Mouse (Mus musculus): ENCODE data around the gene Tbcc. TPM values are rescaled to one million over a fixed set of nuclear protein-coding genes. Genes with fewer than 3 reads are reported as not detected.

The Tbcc gene
- total RNA-seq, 2 experiments from 2014 or later = 33.5 to 33.8 TPM

GRCm38 (mm10) chr17:46866836-46867235, 23.6 kb upstream of the Tbcc start:
- DNase-seq (ENCODE audit: low spot score in 2 of 2) = peak; percentile 21 to 30

GRCm38 (mm10) chr17:46870204-46870798, 20.2 kb upstream of the Tbcc start:
- DNase-seq (ENCODE audit: low spot score in 2 of 2) = no peak

- no peak for DNase-seq (ENCODE audit: low spot score in 2 of 2)
Measured at GRCm38 (mm10) chr17:46870913-46871312, 19.6 kb upstream of the Tbcc start.

- DNase-seq (ENCODE audit: low spot score in 2 of 2) = no peak
Measured at GRCm38 (mm10) chr17:46872806-46873205, 17.7 kb upstream of the Tbcc start.

DNA sequence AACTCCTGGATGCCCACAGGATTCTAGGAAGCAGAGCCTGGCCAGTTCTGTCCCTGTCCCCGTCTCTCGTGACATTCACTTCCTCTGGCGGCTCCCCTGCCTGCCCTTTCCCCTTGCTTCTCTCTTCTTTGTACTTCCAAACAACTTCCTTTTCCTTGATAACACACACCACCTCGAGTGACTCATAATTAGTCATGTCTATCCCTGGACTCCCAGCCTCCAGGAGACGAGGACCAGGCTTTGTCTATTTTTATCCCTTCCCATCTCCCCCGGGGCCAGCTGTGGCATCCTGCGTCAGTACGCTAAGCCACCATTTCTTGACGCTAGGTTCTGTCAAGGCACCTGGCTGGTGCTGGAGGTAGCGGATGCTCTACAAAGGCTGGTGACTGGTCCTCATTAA, 16.4 kb upstream of the Tbcc start:
- peak; percentile 47 to 49 for DNase-seq (ENCODE audit: low spot score in 2 of 2)

GRCm38 (mm10) chr17:46875626-46876025, 14.9 kb upstream of the Tbcc start:
- no peak for DNase-seq (ENCODE audit: low spot score in 2 of 2)

DNA sequence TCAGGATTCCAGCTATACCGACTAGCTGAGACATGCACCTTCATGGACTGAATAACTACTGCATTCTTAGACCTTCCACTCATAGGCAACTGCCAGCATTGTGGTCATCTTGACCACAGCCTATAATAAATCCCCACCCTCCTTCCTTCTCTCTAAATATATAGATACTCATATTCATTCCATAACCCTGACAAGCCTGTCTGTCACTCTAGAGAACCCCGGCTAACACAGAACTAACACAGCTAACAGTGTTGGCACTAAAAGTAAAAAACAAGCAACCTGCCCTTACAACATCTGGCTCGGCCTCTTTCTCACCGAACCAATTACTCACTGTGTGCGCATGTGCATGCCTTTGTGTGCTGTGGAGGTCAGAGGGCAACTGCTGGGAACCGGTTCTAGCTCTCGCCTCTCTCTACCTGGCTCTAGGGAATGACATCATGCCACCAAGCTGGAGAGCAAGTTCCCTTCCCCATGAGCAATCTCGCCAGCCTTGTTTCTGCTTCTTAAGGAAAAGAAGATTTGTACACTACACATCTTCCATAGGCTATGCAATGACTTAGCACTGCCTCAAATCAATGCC, 14.0 kb upstream of the Tbcc start:
- DNase-seq (ENCODE audit: low spot score in 2 of 2) = no peak

- no peak for DNase-seq (ENCODE audit: low spot score in 2 of 2)
Measured at GRCm38 (mm10) chr17:46877061-46877460, 13.4 kb upstream of the Tbcc start.

DNA sequence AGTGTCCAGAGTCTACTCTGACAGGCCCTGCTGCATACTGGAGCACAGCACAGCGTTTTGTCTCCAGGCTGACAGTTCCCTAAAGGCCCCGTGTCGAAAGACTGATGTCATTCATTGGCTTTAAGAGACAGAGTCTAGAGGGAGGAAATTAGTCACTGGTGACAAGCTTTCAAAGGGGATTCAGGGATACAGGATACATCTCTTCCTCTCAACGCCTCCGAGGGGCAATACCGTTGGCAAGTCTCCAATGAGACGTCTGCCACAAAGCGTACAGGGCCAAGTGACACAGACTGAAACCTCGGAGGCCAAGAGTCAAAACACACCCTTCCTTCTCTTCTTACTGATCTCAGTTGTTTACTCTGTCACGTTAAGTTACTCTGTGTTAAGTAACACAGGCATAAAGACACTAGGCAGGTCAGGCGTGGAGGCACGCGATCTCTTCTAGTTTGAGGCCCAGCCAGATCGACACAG, 10.6 kb upstream of the Tbcc start:
- no peak for DNase-seq (ENCODE audit: low spot score in 2 of 2)

DNA sequence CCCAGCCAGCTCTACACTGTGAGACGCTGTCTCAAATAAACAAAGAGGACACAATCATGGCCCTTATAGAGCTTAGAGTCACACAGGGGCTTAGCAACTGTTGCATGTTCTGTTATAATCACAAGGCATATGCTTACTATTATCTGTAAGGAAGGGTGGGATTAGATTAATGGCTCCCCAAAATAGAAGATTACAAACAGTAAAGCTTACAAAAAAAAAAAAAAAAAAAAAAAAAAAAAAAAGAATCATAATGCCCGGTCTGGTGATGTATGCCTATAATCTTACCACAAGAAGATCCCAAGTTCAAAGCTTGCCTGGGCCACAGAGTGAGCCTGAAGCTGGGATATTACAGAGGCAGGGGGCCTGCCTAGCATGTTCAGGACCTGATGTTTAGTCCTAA, 10.2 kb upstream of the Tbcc start:
- no peak for DNase-seq (ENCODE audit: low spot score in 2 of 2)

- DNase-seq (ENCODE audit: low spot score in 2 of 2) = no peak
Measured at GRCm38 (mm10) chr17:46881728-46882127, 8.8 kb upstream of the Tbcc start.

GRCm38 (mm10) chr17:46883107-46883506, 7.4 kb upstream of the Tbcc start:
- no peak for DNase-seq (ENCODE audit: low spot score in 2 of 2)

- DNase-seq (ENCODE audit: low spot score in 2 of 2) = no peak
Measured at GRCm38 (mm10) chr17:46884766-46885165, 5.7 kb upstream of the Tbcc start.

DNA sequence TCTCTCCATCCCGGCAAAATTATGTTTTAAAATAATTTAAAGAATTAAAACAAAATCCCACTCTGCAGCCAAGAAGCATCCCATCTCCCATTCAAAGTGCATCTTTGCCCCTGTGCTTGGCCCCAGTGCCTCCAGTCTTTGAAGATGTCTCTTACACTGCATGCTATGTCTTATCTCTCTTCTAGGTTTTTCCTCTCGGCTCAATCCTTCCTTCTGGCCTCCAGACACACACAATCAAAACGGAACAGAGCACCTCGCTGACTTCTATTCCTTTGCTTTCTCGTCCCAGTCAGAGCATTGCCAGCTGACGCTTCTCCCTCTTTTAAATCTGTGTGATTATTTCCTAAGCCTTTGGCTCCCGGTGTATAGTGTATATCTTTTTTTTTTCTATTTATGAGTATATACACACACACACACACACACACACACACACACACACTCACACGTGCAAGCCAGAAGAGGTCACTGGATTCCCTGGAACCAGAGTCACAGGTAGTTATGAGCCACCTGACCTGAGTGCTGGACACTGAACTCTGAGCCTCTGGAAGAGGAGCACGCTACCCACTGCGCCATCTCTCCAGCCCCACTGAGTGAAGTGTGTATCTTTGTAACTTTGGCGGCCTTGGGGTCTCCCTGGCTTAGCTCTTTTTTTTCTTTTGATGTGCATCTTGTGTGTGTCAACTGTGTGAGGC, 5.1 kb upstream of the Tbcc start:
- DNase-seq (ENCODE audit: low spot score in 2 of 2) = no peak

DNA sequence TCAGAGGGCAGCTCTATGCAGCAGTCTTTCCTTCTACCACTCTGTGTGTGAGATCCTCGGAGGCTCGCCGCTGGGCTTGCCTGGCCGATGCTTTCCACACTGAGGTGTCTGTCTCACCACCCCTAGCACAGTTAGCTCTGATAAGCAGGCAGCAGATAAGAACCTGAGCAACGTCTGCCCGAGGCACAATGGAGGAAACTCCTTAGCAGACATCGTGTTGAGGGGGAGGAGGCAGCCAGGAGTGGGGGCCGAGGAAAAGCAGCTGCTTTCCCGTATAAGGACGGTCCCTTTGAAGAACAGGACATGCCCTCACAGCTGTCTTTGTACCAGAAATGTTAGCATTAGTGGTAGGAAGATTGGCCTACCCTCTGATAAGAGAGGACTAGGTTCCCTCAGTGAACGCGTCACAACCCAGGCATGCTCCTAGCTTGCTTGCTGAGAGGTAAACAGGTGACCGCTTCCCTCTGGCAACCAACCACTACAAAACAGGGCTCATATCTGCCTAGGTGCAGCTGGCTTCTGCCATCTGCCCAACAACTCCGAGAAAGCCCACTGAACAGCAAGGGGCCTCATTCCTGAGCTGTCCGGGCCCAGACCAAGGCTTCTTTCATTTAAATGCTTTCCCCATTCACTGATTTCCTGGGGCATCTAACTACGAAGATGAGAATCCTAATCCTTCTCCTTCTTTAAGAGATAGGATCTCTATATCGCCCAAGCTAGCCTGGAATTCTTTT, 4.4 kb upstream of the Tbcc start:
- no peak for DNase-seq (ENCODE audit: low spot score in 2 of 2)

GRCm38 (mm10) chr17:46888511-46889212, 1.8 kb upstream of the Tbcc start:
- peak; percentile 50 to 58 for DNase-seq (ENCODE audit: low spot score in 2 of 2)

GRCm38 (mm10) chr17:46889450-46890084, 917 bp upstream of the Tbcc start:
- peak; percentile 74 to 78 for DNase-seq (ENCODE audit: low spot score in 2 of 2)

DNA sequence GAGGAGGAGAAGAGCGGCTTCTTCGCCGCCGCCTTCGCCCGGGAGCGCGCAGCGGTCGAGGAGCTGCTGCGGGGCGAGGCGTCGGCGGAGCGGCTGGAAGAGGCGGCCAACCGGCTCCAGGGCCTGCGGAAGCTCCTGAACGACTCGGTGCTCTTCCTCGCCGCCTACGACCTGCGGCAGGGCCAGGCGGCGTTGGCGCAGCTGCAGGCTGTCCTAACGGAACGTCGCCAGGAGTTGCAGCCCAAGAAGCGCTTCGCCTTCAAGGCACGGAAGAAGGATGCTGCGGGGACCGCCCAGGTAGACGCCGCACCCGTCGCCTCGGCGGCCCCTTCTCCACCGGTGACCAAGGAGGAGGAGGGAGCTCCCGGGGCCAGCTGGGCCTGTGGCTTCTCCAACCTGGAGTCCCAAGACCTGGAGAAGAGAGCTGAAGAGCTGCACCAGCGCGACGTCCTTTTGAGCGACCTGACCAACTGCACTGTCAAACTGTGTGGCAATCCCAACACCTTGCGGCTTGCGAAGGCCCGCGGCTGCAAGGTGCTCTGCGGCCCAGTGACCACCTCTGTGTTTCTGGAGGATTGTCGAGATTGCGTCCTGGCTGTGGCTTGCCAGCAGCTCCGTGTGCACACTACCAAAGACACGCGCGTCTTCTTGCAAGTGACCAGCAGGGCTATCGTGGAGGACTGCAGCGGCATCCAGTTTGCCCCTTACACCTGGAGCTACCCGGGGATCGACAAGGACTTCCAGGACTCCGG, 535 bp downstream of the Tbcc start:
- peak; percentile 55 to 72 for DNase-seq (ENCODE audit: low spot score in 2 of 2)

GRCm38 (mm10) chr17:46895426-46895825, 4.9 kb downstream of the Tbcc start:
- no peak for DNase-seq (ENCODE audit: low spot score in 2 of 2)

All from left cerebral cortex, adult 18-20 months (tissue).